8 mouse cellular contexts compared by ENCODE assay signal in the genomic region with DNA sequence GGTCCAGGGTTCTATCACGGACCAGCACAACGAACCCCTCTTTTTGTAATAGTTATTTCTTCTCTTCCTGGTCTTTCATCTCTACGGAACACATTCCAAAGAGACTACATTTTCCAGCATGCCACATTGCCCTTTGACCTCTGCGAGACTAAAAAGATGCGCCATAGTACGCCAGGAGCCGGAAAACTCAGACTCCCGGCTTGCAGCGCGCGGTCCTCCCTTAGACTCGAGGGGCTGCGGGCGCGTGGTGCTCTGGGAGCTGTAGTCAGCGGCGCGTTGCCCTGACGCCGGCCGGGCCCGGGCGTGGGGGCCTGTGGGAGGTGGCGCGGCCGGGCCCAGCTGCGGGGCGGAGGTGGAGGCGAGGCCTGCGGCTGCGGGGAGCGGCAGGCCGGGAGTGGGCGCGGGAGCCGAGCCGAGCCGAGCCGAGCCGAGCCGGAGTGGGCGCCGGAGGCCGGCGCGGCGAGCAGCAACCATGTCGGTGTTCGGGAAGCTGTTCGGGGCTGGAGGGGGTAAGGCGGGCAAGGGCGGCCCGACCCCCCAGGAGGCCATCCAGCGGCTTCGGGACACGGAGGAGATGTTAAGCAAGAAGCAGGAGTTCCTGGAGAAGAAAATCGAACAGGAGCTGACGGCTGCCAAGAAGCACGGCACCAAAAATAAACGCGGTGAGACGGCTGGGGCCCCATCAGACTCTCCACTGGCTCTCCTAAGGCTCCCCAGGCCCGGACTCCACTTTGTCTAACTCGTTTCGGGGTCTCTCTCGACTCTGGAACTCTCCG. TPM values are rescaled to one million over a fixed set of nuclear protein-coding genes. Genes with fewer than 3 reads are reported as not detected.
DNase-seq lines count a peak whose midpoint lies in the region; ATAC-seq and TF ChIP-seq lines count a peak whose summit lies in the region.

No protein-coding gene starts in this region.

- no peak for TF ChIP-seq EP300 in liver, embryonic 14.5 days (IDR thresholded peaks at IDR 0.05; ENCODE audit: low read depth)
- TF ChIP-seq EP300 in stomach, postnatal 0 days (optimal IDR thresholded peaks at IDR 0.05) = no peak

- H3K9ac ChIP-seq in heart, embryonic 15.5 days = peak overlapping the region; percentile 93
- peak overlapping the region; percentile 98 for H3K9ac ChIP-seq in liver, embryonic 14.5 days (replicated peaks)
- peak overlapping the region; percentile 91 for H3K9ac ChIP-seq in neural tube, embryonic 11.5 days (ENCODE audit: low read length)
- H3K9ac ChIP-seq in stomach, postnatal 0 days (ENCODE audit: low read length) = peak overlapping the region; percentile 98

- no peaks in the 10 kb centered on the region for H3K9me3 ChIP-seq in forebrain, embryonic 10.5 days
- no peaks in the 10 kb centered on the region for H3K9me3 ChIP-seq in heart, embryonic 15.5 days (replicated peaks)
- no peaks in the 10 kb centered on the region for H3K9me3 ChIP-seq in liver, embryonic 14.5 days (ENCODE audit: control insufficient read depth, low read length)
- no peaks in the 10 kb centered on the region for H3K9me3 ChIP-seq in neural tube, embryonic 11.5 days (ENCODE audit: control insufficient read depth, low read length)
- H3K9me3 ChIP-seq in stomach, postnatal 0 days (ENCODE audit: control insufficient read depth, low read length) = no peaks in the 10 kb centered on the region

- DNase-seq in CD8-positive naive resting alpha-beta T cell, adult 2 months (ENCODE audit: low read depth in 2 of 2, low spot score in 2 of 2) = peak; percentile 95
- peak; percentile 98 for DNase-seq in c-Kit-positive CD71-negative TER-119-negative erythroid progenitor cells, embryonic 14.5 days (ENCODE audit: low read depth)
- DNase-seq in forebrain, embryonic 10.5 days (ENCODE audit: extremely low spot score, low spot score) = peak; percentile 90
- DNase-seq in kidney, postnatal 25 days = peak; percentile 98 to 99
- peak; percentile 97 for DNase-seq in liver, embryonic 14.5 days (ENCODE audit: low read depth in 3 of 3, low spot score in 3 of 3)
- peak; percentile 98 for DNase-seq in neural tube, embryonic 11.5 days (ENCODE audit: low spot score)
- peak; percentile 98 for DNase-seq in stomach, postnatal 0 days (ENCODE audit: low spot score)

- H3K36me3 ChIP-seq in forebrain, embryonic 10.5 days (replicated peaks) = peaks cover 26% of the 10 kb centered on the region
- H3K36me3 ChIP-seq in heart, embryonic 15.5 days = peaks cover 13% of the 10 kb centered on the region
- peaks cover 4% of the 10 kb centered on the region; the same call in 1 of the 2 replicates for H3K36me3 ChIP-seq in liver, embryonic 14.5 days (replicated peaks; ENCODE audit: control insufficient read depth, insufficient read depth, low read depth)
- H3K36me3 ChIP-seq in neural tube, embryonic 11.5 days (ENCODE audit: control insufficient read depth, insufficient read depth, low read length) = 0 out of 2 replicates have a peak, but pooled peaks cover 2% of the 10 kb centered on the region
- H3K36me3 ChIP-seq in stomach, postnatal 0 days (ENCODE audit: control insufficient read depth, insufficient read depth, low read length) = no peaks in the 10 kb centered on the region

- peak overlapping the region; percentile 92 for H3K27ac ChIP-seq in forebrain, embryonic 10.5 days
- peak overlapping the region; percentile 92 for H3K27ac ChIP-seq in heart, embryonic 15.5 days
- peak overlapping the region; percentile 91 for H3K27ac ChIP-seq in liver, embryonic 14.5 days
- peak overlapping the region; percentile 53 for H3K27ac ChIP-seq in neural tube, embryonic 11.5 days (ENCODE audit: low read depth, low read length)
- peak overlapping the region; percentile 99 for H3K27ac ChIP-seq in stomach, postnatal 0 days (replicated peaks)

- TF ChIP-seq CTCF in liver, embryonic 14.5 days (IDR thresholded peaks at IDR 0.05; ENCODE audit: low read depth) = no peak
- no peak for TF ChIP-seq CTCF in stomach, postnatal 0 days (IDR thresholded peaks at IDR 0.05; ENCODE audit: low read depth)

- peaks cover 27% of the 10 kb centered on the region for H3K4me1 ChIP-seq in forebrain, embryonic 10.5 days
- peaks cover 31% of the 10 kb centered on the region for H3K4me1 ChIP-seq in heart, embryonic 15.5 days (replicated peaks)
- H3K4me1 ChIP-seq in liver, embryonic 14.5 days (replicated peaks; ENCODE audit: control insufficient read depth in 2 of 2, insufficient read depth in 2 of 2, low read length in 1 of 2) = peaks cover 23 to 29% of the 10 kb centered on the region in 2 experiments
- peaks cover 16% of the 10 kb centered on the region for H3K4me1 ChIP-seq in neural tube, embryonic 11.5 days (ENCODE audit: control insufficient read depth, insufficient read depth, low read length)
- H3K4me1 ChIP-seq in stomach, postnatal 0 days (replicated peaks; ENCODE audit: control insufficient read depth, insufficient read depth) = peaks cover 6% of the 10 kb centered on the region; the same call in 1 of the 2 replicates

- peak; percentile 100 for ATAC-seq in heart, embryonic 15.5 days (replicated peaks; ENCODE audit: insufficient number of reproducible peaks, insufficient read depth, low FRiP score, low read depth)
- ATAC-seq in liver, embryonic 14.5 days (ENCODE audit: insufficient read depth) = peak; percentile 99
- ATAC-seq in neural tube, embryonic 11.5 days (ENCODE audit: insufficient read depth, low FRiP score, low TSS enrichment) = peak; percentile 99
- peak; percentile 99 for ATAC-seq in stomach, postnatal 0 days (ENCODE audit: low FRiP score, low TSS enrichment)

- H3K4me3 ChIP-seq in forebrain, embryonic 10.5 days = peak overlapping the region; percentile 76
- H3K4me3 ChIP-seq in heart, embryonic 15.5 days = peak overlapping the region; percentile 90
- peak overlapping the region; percentile 95 to 98 for H3K4me3 ChIP-seq in liver, embryonic 14.5 days (ENCODE audit: insufficient read depth in 1 of 2, low read depth in 2 of 2, low read length in 2 of 2)
- H3K4me3 ChIP-seq in neural tube, embryonic 11.5 days (ENCODE audit: low read depth, low read length) = peak overlapping the region; percentile 94
- peak overlapping the region; percentile 88 for H3K4me3 ChIP-seq in stomach, postnatal 0 days (ENCODE audit: low read depth, low read length)

- peak overlapping the region; percentile 77 for H3K4me2 ChIP-seq in heart, embryonic 15.5 days
- peak overlapping the region; percentile 77 for H3K4me2 ChIP-seq in liver, embryonic 14.5 days (ENCODE audit: low read depth)
- H3K4me2 ChIP-seq in neural tube, embryonic 11.5 days (ENCODE audit: low read depth) = peak overlapping the region; percentile 96
- H3K4me2 ChIP-seq in stomach, postnatal 0 days (replicated peaks; ENCODE audit: low read depth) = peak overlapping the region; percentile 60

- WGBS in forebrain, embryonic 10.5 days = 1% methylated on average over 67 of the region's 67 CpGs
- WGBS in heart, embryonic 15.5 days = under 1% methylated on average over 64 of the region's 67 CpGs
- under 1% methylated on average over 67 of the region's 67 CpGs for WGBS in liver, embryonic 14.5 days (ENCODE audit: insufficient replicate concordance)
- WGBS in neural tube, embryonic 11.5 days = under 1% methylated on average over 67 of the region's 67 CpGs
- under 1% methylated on average over 63 of the region's 67 CpGs for WGBS in stomach, postnatal 0 days

- no peaks in the 10 kb centered on the region for H3K27me3 ChIP-seq in forebrain, embryonic 10.5 days (ENCODE audit: poor library complexity, severe bottlenecking)
- no peaks in the 10 kb centered on the region for H3K27me3 ChIP-seq in heart, embryonic 15.5 days
- no peaks in the 10 kb centered on the region for H3K27me3 ChIP-seq in liver, embryonic 14.5 days (ENCODE audit: control insufficient read depth, insufficient read depth, low read length)
- no peaks in the 10 kb centered on the region for H3K27me3 ChIP-seq in neural tube, embryonic 11.5 days (ENCODE audit: control insufficient read depth, insufficient read depth, low read length)
- no peaks in the 10 kb centered on the region for H3K27me3 ChIP-seq in stomach, postnatal 0 days (ENCODE audit: control insufficient read depth, insufficient read depth, low read length)

RNA-seq across cellular contexts. Expression of a gene that starts 5.4 kb away (rescaled TPM):
- 12.9 and 13.4 TPM in 2 replicates for polyA plus RNA-seq in forebrain, embryonic 10.5 days (2016; fragmentation: Nextera tagmentation; extraction: Ambion mirVana)
- polyA plus RNA-seq in heart, embryonic 15.5 days (2015; fragmentation: Nextera tagmentation; extraction: Ambion mirVana) = 24.1 and 25.1 TPM in 2 replicates
- 48.0 and 84.2 TPM in 2 replicates for polyA plus RNA-seq in liver, embryonic 14.5 days (2012; rRNA removed)
- 8.1 and 9.1 TPM in 2 replicates for polyA plus RNA-seq in liver, embryonic 14.5 days (2014; fragmentation: Nextera tagmentation; extraction: Ambion mirVana)
- polyA plus RNA-seq in neural tube, embryonic 11.5 days (2014; fragmentation: Nextera tagmentation; extraction: Ambion mirVana) = 10.5 and 12.0 TPM in 2 replicates
- polyA plus RNA-seq in stomach, postnatal 0 days (2015; fragmentation: Nextera tagmentation; extraction: Ambion mirVana) = 37.3 and 42.7 TPM in 2 replicates

RNA-seq across cellular contexts. Expression of a gene that starts 43.7 kb away (rescaled TPM):
- polyA plus RNA-seq in forebrain, embryonic 10.5 days (2016; fragmentation: Nextera tagmentation; extraction: Ambion mirVana) = 0.34 and 0.53 TPM in 2 replicates
- not detected in 2 replicates for polyA plus RNA-seq in heart, embryonic 15.5 days (2015; fragmentation: Nextera tagmentation; extraction: Ambion mirVana)
- polyA plus RNA-seq in liver, embryonic 14.5 days (2012; rRNA removed) = 0.35 TPM in 1 of 2 replicates, not detected in the other
- 0.32 TPM in 1 of 2 replicates, not detected in the other for polyA plus RNA-seq in liver, embryonic 14.5 days (2014; fragmentation: Nextera tagmentation; extraction: Ambion mirVana)
- not detected in 2 replicates for polyA plus RNA-seq in neural tube, embryonic 11.5 days (2014; fragmentation: Nextera tagmentation; extraction: Ambion mirVana)
- 0.22 and 0.28 TPM in 2 replicates for polyA plus RNA-seq in stomach, postnatal 0 days (2015; fragmentation: Nextera tagmentation; extraction: Ambion mirVana)

RNA-seq across cellular contexts. Expression of a gene that starts 43.8 kb away (rescaled TPM):
- polyA plus RNA-seq in forebrain, embryonic 10.5 days (2016; fragmentation: Nextera tagmentation; extraction: Ambion mirVana) = 0.93 and 1.2 TPM in 2 replicates
- 0.53 and 0.77 TPM in 2 replicates for polyA plus RNA-seq in heart, embryonic 15.5 days (2015; fragmentation: Nextera tagmentation; extraction: Ambion mirVana)
- 3.6 and 3.9 TPM in 2 replicates for polyA plus RNA-seq in liver, embryonic 14.5 days (2012; rRNA removed)
- 1.1 and 2.2 TPM in 2 replicates for polyA plus RNA-seq in liver, embryonic 14.5 days (2014; fragmentation: Nextera tagmentation; extraction: Ambion mirVana)
- polyA plus RNA-seq in neural tube, embryonic 11.5 days (2014; fragmentation: Nextera tagmentation; extraction: Ambion mirVana) = 0.87 and 1.5 TPM in 2 replicates
- 0.27 and 0.45 TPM in 2 replicates for polyA plus RNA-seq in stomach, postnatal 0 days (2015; fragmentation: Nextera tagmentation; extraction: Ambion mirVana)

RNA-seq across cellular contexts. Expression of a gene that starts 53.4 kb away (rescaled TPM):
- 9.3 and 12.4 TPM in 2 replicates for polyA plus RNA-seq in forebrain, embryonic 10.5 days (2016; fragmentation: Nextera tagmentation; extraction: Ambion mirVana)
- polyA plus RNA-seq in heart, embryonic 15.5 days (2015; fragmentation: Nextera tagmentation; extraction: Ambion mirVana) = 24.6 and 27.1 TPM in 2 replicates
- 18.7 and 27.6 TPM in 2 replicates for polyA plus RNA-seq in liver, embryonic 14.5 days (2012; rRNA removed)
- 30.2 and 35.4 TPM in 2 replicates for polyA plus RNA-seq in liver, embryonic 14.5 days (2014; fragmentation: Nextera tagmentation; extraction: Ambion mirVana)
- polyA plus RNA-seq in neural tube, embryonic 11.5 days (2014; fragmentation: Nextera tagmentation; extraction: Ambion mirVana) = 14.5 and 15.1 TPM in 2 replicates
- 49.7 and 52.8 TPM in 2 replicates for polyA plus RNA-seq in stomach, postnatal 0 days (2015; fragmentation: Nextera tagmentation; extraction: Ambion mirVana)

Comparison
In these comparisons a context has a peak if more than half of its experiments do, and no peak if none do; other contexts are left out.
1. Peak in every context shown above with its lines: DNase-seq, ATAC-seq, H3K4me3 ChIP-seq and H3K27ac ChIP-seq.